Mouse (Mus musculus): ENCODE data around the gene Cnot1. TPM values are rescaled to one million over a fixed set of nuclear protein-coding genes. Genes with fewer than 3 reads are reported as not detected.
A peak's percentile ranks its signal among the peaks of the same experiment; 100 is the strongest.

Gene Cnot1
- polyA plus RNA-seq, 1 experiment from 2014 or later: 51.7 TPM

DNA sequence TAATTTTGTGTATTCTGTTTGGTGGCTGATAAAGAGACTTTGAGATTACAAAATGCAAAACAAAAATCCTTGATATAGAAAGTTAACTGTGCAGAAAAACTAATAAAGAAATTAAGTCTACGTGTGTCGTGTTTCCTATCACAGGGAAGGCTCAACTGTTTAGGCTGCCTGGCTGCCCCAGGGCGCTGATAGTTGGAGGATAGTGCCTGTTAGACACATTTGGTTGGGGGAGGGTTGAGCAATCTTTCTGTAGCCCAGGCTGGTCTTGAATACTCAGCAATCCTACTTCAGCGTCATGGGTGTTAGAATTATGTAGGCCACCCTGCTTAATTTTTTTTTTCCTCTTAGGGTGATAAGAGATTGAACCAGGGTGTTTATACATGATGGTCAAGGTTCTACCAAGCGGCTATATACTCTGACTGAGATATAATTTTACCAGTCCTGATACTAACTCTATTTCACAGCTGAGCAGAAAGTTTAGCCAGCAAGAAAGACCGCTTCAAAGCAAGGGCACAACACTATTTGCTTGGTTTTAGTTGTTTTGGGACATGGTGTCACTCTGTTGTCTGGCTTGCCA lies 92.3 kb downstream of the Cnot1 start:
- Histone ChIP-seq H3K27me3 (no peaks in the 10 kb centered on the region), H3K4me2 (replicated peaks) (peak overlapping the region; percentile 81), H3K4me3 (peak overlapping the region; percentile 92), H3K9ac (replicated peaks) (peak overlapping the region; percentile 83), H3K4me1 (peaks cover 16% of the 10 kb centered on the region), H3K36me3 (peaks cover 34% of the 10 kb centered on the region), H3K9me3 (no peaks in the 10 kb centered on the region), H3K27ac (replicated peaks) (no peak overlapping the region)
- no peak for ATAC-seq (replicated peaks)
- 89% methylated on average over 6 of the region's 6 CpGs for WGBS

DNA sequence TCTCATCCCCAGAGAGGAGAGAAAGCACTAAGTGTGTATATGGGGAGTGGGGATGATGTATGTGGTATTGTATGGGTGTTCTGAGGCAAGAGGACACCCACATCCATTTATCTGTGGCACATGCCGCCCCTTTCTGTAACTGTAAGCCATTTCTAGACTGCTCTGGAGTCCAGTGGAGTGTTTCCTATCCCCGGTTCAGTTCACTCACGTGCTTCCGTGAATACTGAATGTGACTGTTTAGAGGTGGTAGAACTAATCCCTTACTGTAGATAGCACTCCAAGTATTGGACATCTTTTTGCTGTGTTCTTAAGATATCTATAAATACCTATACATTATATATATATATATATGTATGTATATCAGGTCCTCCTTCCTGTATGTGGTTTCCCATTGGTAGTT lies 92.9 kb downstream of the Cnot1 start:
- Histone ChIP-seq H3K36me3 (peaks cover 28% of the 10 kb centered on the region), H3K27ac (replicated peaks) (no peak overlapping the region), H3K9me3 (no peaks in the 10 kb centered on the region), H3K27me3 (no peaks in the 10 kb centered on the region), H3K4me3 (no peak overlapping the region), H3K4me2 (replicated peaks) (no peak overlapping the region), H3K4me1 (peaks cover 16% of the 10 kb centered on the region), H3K9ac (replicated peaks) (no peak overlapping the region)
- ATAC-seq (replicated peaks): no peak
- WGBS: 96% methylated on average over 4 of the region's 4 CpGs

DNA sequence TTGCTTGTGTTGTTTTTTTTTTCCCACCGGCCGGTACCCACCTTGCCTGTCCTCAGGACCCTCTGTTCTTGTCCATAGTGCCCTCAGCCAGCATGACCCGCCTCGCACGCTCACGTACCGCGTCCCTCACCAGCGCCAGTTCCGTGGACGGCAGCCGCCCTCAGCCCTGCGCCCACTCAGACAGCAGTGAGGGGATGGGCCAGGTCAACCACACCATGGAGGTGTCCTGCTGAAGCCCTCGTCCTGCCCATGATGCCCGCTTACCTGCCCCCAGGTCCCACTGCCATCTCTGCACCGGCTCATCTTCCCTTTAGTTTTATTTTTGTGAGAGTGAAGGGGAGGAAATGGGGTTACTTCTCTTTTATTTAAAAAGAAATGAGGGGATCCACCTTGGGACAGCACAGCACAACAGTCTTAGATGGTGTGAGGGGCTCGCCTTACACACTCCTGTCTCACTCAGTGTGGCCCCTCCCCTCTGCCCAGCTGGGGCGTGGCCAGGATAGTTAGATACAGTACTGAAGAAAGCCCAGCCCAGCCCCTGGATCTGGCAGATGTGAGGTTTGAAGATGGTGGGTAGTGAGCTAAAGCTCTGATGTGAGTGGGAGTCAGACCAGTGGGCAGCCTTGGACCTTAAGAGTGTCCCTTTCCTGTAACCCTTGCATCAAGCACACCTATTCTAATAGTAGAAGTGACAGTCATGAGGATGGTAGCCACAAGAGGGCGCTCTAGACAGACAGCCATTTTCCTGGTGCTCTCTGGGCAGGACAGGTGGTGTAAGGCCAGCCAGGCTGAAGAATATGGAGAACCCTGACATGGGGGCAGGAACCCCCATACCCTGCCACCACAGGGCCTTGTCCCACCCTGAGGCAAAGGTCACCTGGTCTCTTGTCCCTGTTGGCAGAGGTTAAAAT lies 93.9 kb downstream of the Cnot1 start:
- Histone ChIP-seq H3K4me1 (peaks cover 16% of the 10 kb centered on the region), H3K9ac (replicated peaks) (no peak overlapping the region), H3K27ac (replicated peaks) (no peak overlapping the region), H3K4me3 (no peak overlapping the region), H3K4me2 (replicated peaks) (no peak overlapping the region), H3K9me3 (no peaks in the 10 kb centered on the region), H3K36me3 (peaks cover 18% of the 10 kb centered on the region), H3K27me3 (no peaks in the 10 kb centered on the region)
- ATAC-seq (replicated peaks): 0 out of 2 replicates have a peak, but pooled peaks have one; percentile 24
- 79% methylated on average over 19 of the region's 19 CpGs for WGBS

DNA sequence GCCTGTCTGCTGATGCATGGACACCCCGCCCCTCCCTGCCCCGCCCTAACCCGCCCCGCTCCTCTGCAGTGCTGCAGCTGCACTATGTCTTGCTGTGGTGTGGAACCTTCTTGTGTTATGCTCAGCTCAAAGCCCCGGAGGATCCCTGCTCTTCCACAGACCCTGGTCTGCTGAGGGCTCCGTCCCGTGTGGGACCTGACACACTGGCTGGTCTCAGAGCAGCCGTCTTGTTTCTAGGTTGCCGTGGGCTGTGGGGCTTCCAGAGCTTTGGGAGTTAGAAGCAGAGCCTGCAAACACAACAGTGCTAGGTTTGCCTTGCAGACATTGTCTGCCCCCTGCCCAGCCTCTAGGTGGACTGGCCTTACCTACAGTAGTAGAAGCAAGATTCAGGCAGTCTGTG lies 94.9 kb downstream of the Cnot1 start:
- WGBS: 90% methylated on average over 9 of the region's 9 CpGs
- Histone ChIP-seq H3K9ac (replicated peaks) (no peak overlapping the region), H3K9me3 (no peaks in the 10 kb centered on the region), H3K27ac (replicated peaks) (no peak overlapping the region), H3K4me1 (peaks cover 16% of the 10 kb centered on the region), H3K4me3 (no peak overlapping the region), H3K27me3 (no peaks in the 10 kb centered on the region), H3K4me2 (replicated peaks) (no peak overlapping the region), H3K36me3 (peaks cover 17% of the 10 kb centered on the region)
- ATAC-seq (replicated peaks): no peak

DNA sequence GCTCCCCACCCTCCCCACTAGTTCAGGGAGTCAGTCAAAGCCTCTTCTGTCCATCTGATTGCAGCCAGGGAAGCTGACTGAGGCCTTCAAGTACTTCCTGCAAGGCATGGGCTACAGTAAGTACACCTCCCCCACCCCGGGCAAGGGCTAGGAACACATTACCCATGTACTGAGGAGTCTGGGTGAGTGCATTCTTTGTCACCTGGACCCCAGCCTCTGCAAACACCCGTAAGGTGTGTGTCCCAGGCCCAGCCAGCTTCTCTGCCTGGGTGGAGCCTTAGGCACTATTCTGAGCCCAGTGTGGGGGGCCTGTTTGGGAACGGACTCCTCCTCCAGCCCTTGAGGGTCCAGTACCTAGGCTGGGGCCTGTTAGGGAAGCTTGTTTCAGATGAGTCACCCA lies 96.2 kb downstream of the Cnot1 start:
- Histone ChIP-seq H3K4me2 (replicated peaks) (no peak overlapping the region), H3K27ac (replicated peaks) (no peak overlapping the region), H3K4me3 (no peak overlapping the region), H3K9me3 (no peaks in the 10 kb centered on the region), H3K4me1 (peaks cover 4% of the 10 kb centered on the region), H3K27me3 (no peaks in the 10 kb centered on the region), H3K9ac (replicated peaks) (no peak overlapping the region), H3K36me3 (peaks cover 26% of the 10 kb centered on the region)
- 74% methylated on average over 3 of the region's 3 CpGs for WGBS
- ATAC-seq (replicated peaks): no peak

DNA sequence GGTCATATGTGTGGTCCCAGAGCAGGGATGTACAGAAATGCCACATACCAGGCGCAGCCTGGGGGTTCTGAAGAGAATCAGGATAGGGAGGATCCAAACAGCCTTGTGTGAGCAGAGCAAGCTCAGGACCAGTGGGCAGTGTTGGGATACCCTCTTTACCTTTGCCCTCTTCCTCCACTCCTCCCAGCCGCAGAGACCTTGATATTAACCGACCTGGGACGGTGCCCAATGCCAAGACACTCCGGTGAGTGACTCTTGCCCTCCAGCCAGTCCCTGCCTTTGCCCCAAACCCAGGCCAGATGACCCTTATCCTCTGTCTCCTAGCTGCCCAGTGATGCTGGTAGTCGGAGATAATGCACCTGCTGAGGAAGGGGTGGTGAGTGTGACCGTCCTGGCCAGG lies 97.7 kb downstream of the Cnot1 start:
- no peak overlapping the region for H3K9ac ChIP-seq (replicated peaks)
- ATAC-seq (replicated peaks): no peak
- H3K4me3 ChIP-seq: no peak overlapping the region
- H3K4me1 ChIP-seq: peaks cover 6% of the 10 kb centered on the region
- no peak overlapping the region for H3K27ac ChIP-seq (replicated peaks)
- WGBS: 83% methylated on average over 7 of the region's 7 CpGs
- no peak overlapping the region for H3K4me2 ChIP-seq (replicated peaks)
- peaks cover 26% of the 10 kb centered on the region for H3K36me3 ChIP-seq
- H3K9me3 ChIP-seq: no peaks in the 10 kb centered on the region
- H3K27me3 ChIP-seq: no peaks in the 10 kb centered on the region

DNA sequence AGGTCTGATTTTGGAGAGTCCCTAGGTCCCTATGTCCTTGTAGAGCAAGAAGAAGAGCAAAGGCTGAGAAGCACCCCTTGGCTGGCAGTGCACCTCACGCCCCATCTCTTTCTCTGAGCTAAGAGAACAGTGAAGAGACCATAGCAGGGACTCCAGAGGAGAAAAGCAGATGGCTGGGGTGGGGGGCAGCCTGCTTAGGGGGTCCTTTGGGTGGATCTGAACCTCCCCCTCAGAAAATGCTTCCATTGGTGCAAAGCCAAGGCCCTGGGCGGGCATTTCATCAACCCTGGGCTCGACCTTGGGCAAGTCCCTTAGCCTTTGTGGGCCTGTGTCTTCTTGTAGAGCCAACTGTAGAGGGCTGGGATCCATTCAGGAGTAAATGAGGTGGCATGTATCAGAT lies 102.7 kb downstream of the Cnot1 start:
- Histone ChIP-seq H3K4me1 (peaks cover 46% of the 10 kb centered on the region), H3K27me3 (no peaks in the 10 kb centered on the region), H3K9me3 (no peaks in the 10 kb centered on the region), H3K4me2 (replicated peaks) (peak overlapping the region; percentile 97; the same call in 1 of the 2 replicates), H3K36me3 (peaks cover 16% of the 10 kb centered on the region), H3K27ac (replicated peaks) (no peak overlapping the region), H3K4me3 (peak overlapping the region; percentile 83), H3K9ac (replicated peaks) (no peak overlapping the region)
- WGBS: 92% methylated on average over 3 of the region's 3 CpGs
- no peak for ATAC-seq (replicated peaks)

DNA sequence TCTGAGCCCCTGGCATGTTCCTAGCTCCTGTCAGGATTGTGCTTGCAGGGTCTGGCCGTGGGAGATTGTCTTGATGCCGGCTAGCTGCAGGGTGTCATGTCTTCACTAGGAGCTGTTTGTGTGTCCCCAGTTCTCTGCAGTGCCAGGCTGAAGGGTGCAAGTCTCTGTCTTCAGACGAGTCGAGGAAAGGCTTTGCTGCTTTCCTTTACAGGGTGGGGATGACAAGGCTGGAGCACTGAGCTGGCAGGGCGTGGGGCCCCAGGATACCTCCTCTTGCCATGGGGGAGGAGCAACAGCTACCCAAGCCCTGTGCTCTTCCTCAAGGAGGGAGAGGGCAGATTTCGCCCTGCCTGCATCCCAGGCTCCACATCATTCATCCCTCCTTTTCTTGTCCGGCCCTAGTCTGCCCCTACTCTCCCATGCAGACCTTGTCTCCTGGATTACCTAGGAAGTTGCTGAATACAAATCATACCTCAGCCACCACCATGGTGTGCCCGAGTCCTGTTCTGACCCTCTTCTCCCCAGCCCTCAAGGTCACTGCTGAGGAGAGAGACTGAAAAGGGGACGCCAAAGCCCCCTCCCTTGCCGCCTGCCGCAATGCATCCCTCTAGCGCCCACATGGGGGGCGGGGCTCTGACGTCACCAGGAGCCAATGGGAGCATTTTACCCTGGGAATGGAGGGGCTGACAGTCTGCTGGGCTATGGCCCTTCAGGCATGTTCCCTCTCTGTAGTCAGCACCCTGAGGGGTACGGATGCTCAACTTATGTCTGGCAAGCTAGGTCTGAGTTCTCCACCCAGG lies 103.6 kb downstream of the Cnot1 start:
- Histone ChIP-seq H3K27me3 (no peaks in the 10 kb centered on the region), H3K27ac (replicated peaks) (peak overlapping the region; percentile 74), H3K4me3 (peak overlapping the region; percentile 83), H3K36me3 (peaks cover 16% of the 10 kb centered on the region), H3K9ac (replicated peaks) (peak overlapping the region; percentile 89), H3K4me2 (replicated peaks) (peak overlapping the region; percentile 97), H3K4me1 (peaks cover 46% of the 10 kb centered on the region), H3K9me3 (no peaks in the 10 kb centered on the region)
- peak; percentile 46 for ATAC-seq (replicated peaks)
- WGBS: under 1% methylated on average over 15 of the region's 15 CpGs

DNA sequence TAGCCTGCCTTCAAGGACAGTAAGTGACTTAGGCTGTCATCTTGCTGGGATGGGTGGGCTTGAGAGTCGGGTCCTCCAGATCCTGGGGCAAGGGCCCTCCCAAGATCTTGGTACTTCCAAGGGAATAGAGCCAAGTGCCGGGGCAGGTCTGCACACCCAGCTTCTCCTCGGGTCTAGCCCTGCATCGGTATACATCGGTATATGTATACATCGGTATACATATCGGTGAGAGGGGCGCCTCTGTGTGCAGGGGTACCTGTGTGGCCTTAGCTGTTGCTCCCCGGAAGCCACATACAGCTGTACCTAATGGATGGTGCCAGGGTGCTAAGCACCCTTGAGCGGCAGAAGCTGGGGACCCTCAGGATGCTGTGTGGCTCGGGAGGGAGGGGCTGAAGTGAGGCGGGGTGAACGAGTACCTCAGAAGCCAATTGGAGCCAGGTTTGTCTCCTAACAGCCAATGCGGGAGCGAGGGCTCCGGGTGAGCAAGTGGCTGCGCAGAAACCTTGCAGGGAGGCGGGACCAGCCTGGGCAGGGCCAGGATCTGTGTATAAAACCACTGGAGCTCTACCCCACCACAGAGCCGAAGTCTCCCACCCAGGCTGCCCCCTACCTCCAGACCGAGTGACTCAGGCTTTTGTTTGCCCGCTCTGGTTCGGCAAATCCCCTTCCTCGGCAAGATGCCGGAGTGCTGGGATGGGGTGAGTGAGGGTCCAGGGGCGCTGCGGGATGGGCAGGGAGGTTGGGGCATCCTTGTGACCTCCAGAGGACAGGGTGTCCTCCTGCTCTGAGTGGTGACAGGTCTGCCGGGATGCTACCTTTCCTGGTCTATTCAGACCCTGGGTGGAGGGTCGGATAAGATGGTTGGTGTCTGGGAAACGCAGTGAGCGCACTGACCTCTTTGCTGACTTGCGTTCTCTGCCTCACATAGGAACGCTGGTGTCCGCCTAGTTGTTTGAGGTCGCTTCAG lies 104.5 kb downstream of the Cnot1 start:
- Histone ChIP-seq H3K9ac (replicated peaks) (peak overlapping the region; percentile 89), H3K4me3 (peak overlapping the region; percentile 83), H3K27me3 (no peaks in the 10 kb centered on the region), H3K36me3 (peaks cover 13% of the 10 kb centered on the region), H3K27ac (replicated peaks) (peak overlapping the region; percentile 74), H3K9me3 (no peaks in the 10 kb centered on the region), H3K4me2 (replicated peaks) (peak overlapping the region; percentile 97), H3K4me1 (peaks cover 46% of the 10 kb centered on the region)
- WGBS: 2% methylated on average over 34 of the region's 34 CpGs
- ATAC-seq (replicated peaks): peak; percentile 95

DNA sequence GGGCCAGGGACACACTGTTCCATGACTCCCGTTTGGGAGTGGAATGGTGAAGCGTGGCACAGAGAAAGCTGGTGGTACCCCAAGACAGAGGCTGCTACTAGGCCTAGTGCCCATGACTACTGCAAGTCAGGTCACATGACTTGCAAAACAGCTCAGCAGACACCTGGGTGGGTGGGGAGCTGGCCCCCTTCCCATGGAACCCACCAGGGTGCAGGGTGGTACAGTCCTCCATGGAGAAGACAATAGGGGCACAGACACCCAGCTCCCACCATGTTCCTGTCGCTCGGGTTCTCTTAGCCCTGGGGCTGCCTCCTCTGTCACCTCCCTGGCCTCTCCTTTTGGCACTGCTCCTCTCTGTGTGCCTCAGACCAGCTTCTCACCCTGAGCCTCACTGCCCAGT lies 105.5 kb downstream of the Cnot1 start:
- Histone ChIP-seq H3K4me1 (peaks cover 51% of the 10 kb centered on the region), H3K9ac (replicated peaks) (no peak overlapping the region), H3K27me3 (peaks cover 4% of the 10 kb centered on the region; the same call in 1 of the 2 replicates), H3K27ac (replicated peaks) (no peak overlapping the region), H3K4me3 (no peak overlapping the region), H3K4me2 (replicated peaks) (no peak overlapping the region), H3K9me3 (no peaks in the 10 kb centered on the region), H3K36me3 (peaks cover 3% of the 10 kb centered on the region; the same call in 1 of the 2 replicates)
- WGBS: 79% methylated on average over 4 of the region's 4 CpGs
- no peak for ATAC-seq (replicated peaks)

DNA sequence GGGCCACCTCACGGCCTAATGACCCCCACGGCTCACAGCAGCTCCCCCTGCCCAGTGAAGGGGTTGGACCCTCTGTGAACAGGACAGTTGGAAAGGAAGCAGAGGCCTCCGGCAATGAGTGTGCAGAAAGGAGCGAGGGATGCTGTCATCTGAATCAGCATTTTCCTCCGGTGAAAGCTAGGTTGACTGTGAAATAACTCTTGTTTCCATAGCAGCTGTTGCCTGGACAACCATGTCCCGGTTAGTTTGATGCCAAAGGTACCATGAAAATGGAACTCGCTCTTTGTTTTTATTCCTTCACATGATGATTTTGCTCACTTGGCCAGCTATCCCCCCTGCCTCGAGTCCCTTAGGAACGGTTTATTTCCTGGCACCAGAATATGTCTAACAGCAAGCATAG lies 107.0 kb downstream of the Cnot1 start:
- peaks cover 54% of the 10 kb centered on the region for H3K4me1 ChIP-seq
- H3K9me3 ChIP-seq: no peaks in the 10 kb centered on the region
- 31% methylated on average over 9 of the region's 9 CpGs for WGBS
- H3K27ac ChIP-seq (replicated peaks): peak overlapping the region; percentile 63
- ATAC-seq (replicated peaks): no peak
- H3K27me3 ChIP-seq: peaks cover 4% of the 10 kb centered on the region; the same call in 1 of the 2 replicates
- H3K4me3 ChIP-seq: no peak overlapping the region
- H3K36me3 ChIP-seq: no peaks in the 10 kb centered on the region
- peak overlapping the region; percentile 12; the same call in 1 of the 2 replicates for H3K4me2 ChIP-seq (replicated peaks)
- H3K9ac ChIP-seq (replicated peaks): no peak overlapping the region

Measured in forebrain, embryonic 15.5 days (tissue).